ENCODE assay signal across 11 mouse cellular contexts in genomic region chr4:47608673-47609072, GRCm38 (mm10).
A peak's percentile ranks its signal among the peaks of the same experiment; 100 is the strongest.
DNase-seq lines count a peak whose midpoint lies in the region; ATAC-seq and TF ChIP-seq lines count a peak whose summit lies in the region.
"Had no signal": no experiment of that assay in that cellular context is flagged by ENCODE, and none has a peak within 500 bp of the region (broad histone marks: within the 10 kb centered on the region; RNA-seq: fewer than 3 reads in every experiment).

No protein-coding gene starts in this region.

- H3K9ac ChIP-seq in limb, embryonic 14.5 days (ENCODE audit: low read depth, low read length, severe bottlenecking), result no peak overlapping the region
- H3K9ac ChIP-seq in embryonic facial prominence, embryonic 14.5 days (ENCODE audit: low read depth, low read length), result no peak overlapping the region
- H3K9ac ChIP-seq: midbrain, embryonic 12.5 days had no signal

- H3K36me3 ChIP-seq in limb, embryonic 14.5 days (ENCODE audit: control insufficient read depth, insufficient read depth, low read length), result no peaks in the 10 kb centered on the region
- no peaks in the 10 kb centered on the region for H3K36me3 ChIP-seq in limb, embryonic 10.5 days
- no peaks in the 10 kb centered on the region for H3K36me3 ChIP-seq in embryonic facial prominence, embryonic 14.5 days (ENCODE audit: control insufficient read depth, insufficient read depth, low read length)
- H3K36me3 ChIP-seq: midbrain, embryonic 12.5 days had no signal

- H3K4me3 ChIP-seq in limb, embryonic 14.5 days (replicated peaks; ENCODE audit: low read length), result no peak overlapping the region
- H3K4me3 ChIP-seq in limb, embryonic 10.5 days, result no peak overlapping the region
- no peak overlapping the region for H3K4me3 ChIP-seq in embryonic facial prominence, embryonic 14.5 days (ENCODE audit: low read depth, low read length)
- H3K4me3 ChIP-seq: midbrain, embryonic 12.5 days had no signal

- H3K4me1 ChIP-seq in limb, embryonic 14.5 days (ENCODE audit: control insufficient read depth, insufficient read depth, low read length), result peaks cover 14% of the 10 kb centered on the region
- H3K4me1 ChIP-seq in limb, embryonic 10.5 days, result peaks cover 12% of the 10 kb centered on the region
- H3K4me1 ChIP-seq in embryonic facial prominence, embryonic 14.5 days (ENCODE audit: control insufficient read depth, insufficient read depth, low read length), result peaks cover 9% of the 10 kb centered on the region

- no peaks in the 10 kb centered on the region for H3K9me3 ChIP-seq in limb, embryonic 14.5 days (ENCODE audit: control insufficient read depth, low read length)
- no peaks in the 10 kb centered on the region for H3K9me3 ChIP-seq in limb, embryonic 10.5 days (replicated peaks)
- H3K9me3 ChIP-seq in embryonic facial prominence, embryonic 14.5 days (ENCODE audit: control insufficient read depth, low read length), result no peaks in the 10 kb centered on the region
- H3K9me3 ChIP-seq: midbrain, embryonic 12.5 days had no signal

- H3K27ac ChIP-seq in limb, embryonic 14.5 days (replicated peaks; ENCODE audit: low read depth, low read length), result no peak overlapping the region
- no peak overlapping the region for H3K27ac ChIP-seq in limb, embryonic 10.5 days
- no peak overlapping the region for H3K27ac ChIP-seq in embryonic facial prominence, embryonic 14.5 days (replicated peaks; ENCODE audit: low read depth, low read length)
- H3K27ac ChIP-seq: midbrain, embryonic 12.5 days had no signal

- ATAC-seq in limb, embryonic 14.5 days (ENCODE audit: low FRiP score, low read depth), result no peak
- no peak for ATAC-seq in embryonic facial prominence, embryonic 14.5 days (ENCODE audit: low read depth)

- H3K27me3 ChIP-seq in limb, embryonic 14.5 days (ENCODE audit: control insufficient read depth, insufficient read depth, low read length), result no peaks in the 10 kb centered on the region
- H3K27me3 ChIP-seq in limb, embryonic 10.5 days (ENCODE audit: low read depth, poor library complexity, severe bottlenecking), result no peaks in the 10 kb centered on the region
- no peaks in the 10 kb centered on the region for H3K27me3 ChIP-seq in embryonic facial prominence, embryonic 14.5 days (replicated peaks; ENCODE audit: control insufficient read depth, insufficient read depth, low read length)
- H3K27me3 ChIP-seq: midbrain, embryonic 12.5 days had no signal

- H3K4me2 ChIP-seq in limb, embryonic 14.5 days (replicated peaks; ENCODE audit: low read depth, low read length, severe bottlenecking), result no peak overlapping the region
- H3K4me2 ChIP-seq in embryonic facial prominence, embryonic 14.5 days (ENCODE audit: low read depth, low read length), result no peak overlapping the region
- H3K4me2 ChIP-seq: midbrain, embryonic 12.5 days had no signal

- TF ChIP-seq POLR2A in limb, embryonic 14.5 days (IDR thresholded peaks at IDR 0.05; ENCODE audit: borderline replicate concordance, extremely low read depth, insufficient read depth, insufficient read length), result no peak

- DNase-seq in limb, embryonic 14.5 days (ENCODE audit: low spot score), result peak; percentile 25
- no peak for DNase-seq in limb, embryonic 10.5 days (ENCODE audit: low spot score)
- peak; percentile 53 for DNase-seq in embryonic facial prominence, embryonic 14.5 days (ENCODE audit: low spot score)
- peak; percentile 87 to 89 for DNase-seq in layer of hippocampus, postnatal 10 days (ENCODE audit: low spot score in 2 of 2)
- DNase-seq in right cerebral cortex, postnatal 14 days, result peak; percentile 86
- no peak for DNase-seq in lung, postnatal 25 days (ENCODE audit: low spot score)
- DNase-seq in thymus, postnatal 10 days (ENCODE audit: low spot score in 2 of 2), result no peak
- DNase-seq in kidney, postnatal 25 days, result no peak
- DNase-seq: gastrocnemius, postnatal 10 days; kidney, adult 9 months had no signal

- 55% methylated on average over 5 of the region's 5 CpGs for WGBS in limb, embryonic 14.5 days
- 81% methylated on average over 5 of the region's 5 CpGs for WGBS in limb, embryonic 10.5 days
- 45% methylated on average over 5 of the region's 5 CpGs for WGBS in embryonic facial prominence, embryonic 14.5 days

Comparison
In these comparisons a context has a peak if more than half of its experiments do, and no peak if none do; other contexts are left out.
1. DNase-seq: peak in limb, embryonic 14.5 days (single experiment), embryonic facial prominence, embryonic 14.5 days (single experiment), layer of hippocampus, postnatal 10 days (2 of 2) and right cerebral cortex, postnatal 14 days (single experiment); none in limb, embryonic 10.5 days (single experiment), lung, postnatal 25 days (single experiment), thymus, postnatal 10 days (0 of 2) and kidney, postnatal 25 days (0 of 2).